ENCODE assay signal across 9 mouse cellular contexts in genomic region chr17:46890843-46891594, GRCm38 (mm10). TPM values are rescaled to one million over a fixed set of nuclear protein-coding genes. Genes with fewer than 3 reads are reported as not detected.
A peak's percentile ranks its signal among the peaks of the same experiment; 100 is the strongest.
DNase-seq lines count a peak whose midpoint lies in the region; ATAC-seq lines count a peak whose summit lies in the region.
"Had no signal": no experiment of that assay in that cellular context is flagged by ENCODE, and none has a peak within 500 bp of the region (broad histone marks: within the 10 kb centered on the region; RNA-seq: fewer than 3 reads in every experiment).

No protein-coding gene starts in this region.

- 2% methylated on average over 61 of the region's 64 CpGs for WGBS in forebrain, embryonic 15.5 days
- 2% methylated on average over 64 of the region's 64 CpGs for WGBS in hindbrain, embryonic 13.5 days
- 2% methylated on average over 64 of the region's 64 CpGs for WGBS in limb, embryonic 11.5 days
- 2% methylated on average over 62 of the region's 64 CpGs for WGBS in midbrain, embryonic 12.5 days
- WGBS in stomach, embryonic 16.5 days, result 1% methylated on average over 64 of the region's 64 CpGs

- peak overlapping the region; percentile 92 for H3K27ac ChIP-seq in forebrain, embryonic 15.5 days (replicated peaks)
- peak overlapping the region; percentile 98 for H3K27ac ChIP-seq in hindbrain, embryonic 13.5 days
- peak overlapping the region; percentile 70 for H3K27ac ChIP-seq in limb, embryonic 11.5 days (replicated peaks; ENCODE audit: low read depth, low read length)
- peak overlapping the region; percentile 82 for H3K27ac ChIP-seq in midbrain, embryonic 12.5 days (replicated peaks)
- H3K27ac ChIP-seq in stomach, embryonic 16.5 days (ENCODE audit: low read length), result peak overlapping the region; percentile 88

- H3K9ac ChIP-seq in forebrain, embryonic 15.5 days (replicated peaks), result peak overlapping the region; percentile 94
- peak overlapping the region; percentile 97 for H3K9ac ChIP-seq in hindbrain, embryonic 13.5 days
- H3K9ac ChIP-seq in limb, embryonic 11.5 days (ENCODE audit: low read length), result peak overlapping the region; percentile 91
- H3K9ac ChIP-seq in midbrain, embryonic 12.5 days (replicated peaks), result peak overlapping the region; percentile 94
- peak overlapping the region; percentile 87 for H3K9ac ChIP-seq in stomach, embryonic 16.5 days (ENCODE audit: low read length)

- peaks cover 2% of the 10 kb centered on the region; the same call in 1 of the 2 replicates for H3K36me3 ChIP-seq in forebrain, embryonic 15.5 days
- peaks cover 5% of the 10 kb centered on the region for H3K36me3 ChIP-seq in hindbrain, embryonic 13.5 days
- H3K36me3 ChIP-seq in limb, embryonic 11.5 days (ENCODE audit: control insufficient read depth, insufficient read depth, low read length), result peaks cover 7% of the 10 kb centered on the region; the same call in 1 of the 2 replicates
- H3K36me3 ChIP-seq in midbrain, embryonic 12.5 days, result peaks cover 9% of the 10 kb centered on the region; the same call in 1 of the 2 replicates
- no peaks in the 10 kb centered on the region; the same call in 1 of the 2 replicates for H3K36me3 ChIP-seq in stomach, embryonic 16.5 days (ENCODE audit: control insufficient read depth, insufficient read depth, low read length)

- peaks cover 43% of the 10 kb centered on the region for H3K4me1 ChIP-seq in forebrain, embryonic 15.5 days
- H3K4me1 ChIP-seq in hindbrain, embryonic 13.5 days (replicated peaks), result peaks cover 36% of the 10 kb centered on the region
- peaks cover 23% of the 10 kb centered on the region for H3K4me1 ChIP-seq in limb, embryonic 11.5 days (ENCODE audit: control insufficient read depth, insufficient read depth, low read length)
- H3K4me1 ChIP-seq in midbrain, embryonic 12.5 days, result peaks cover 33% of the 10 kb centered on the region
- peaks cover 22% of the 10 kb centered on the region for H3K4me1 ChIP-seq in stomach, embryonic 16.5 days (ENCODE audit: control insufficient read depth, insufficient read depth, low read length)

- peak overlapping the region; percentile 94 for H3K4me2 ChIP-seq in forebrain, embryonic 15.5 days (replicated peaks)
- H3K4me2 ChIP-seq in hindbrain, embryonic 13.5 days, result peak overlapping the region; percentile 97
- H3K4me2 ChIP-seq in limb, embryonic 11.5 days (ENCODE audit: low read depth, severe bottlenecking), result peak overlapping the region; percentile 97
- peak overlapping the region; percentile 90 for H3K4me2 ChIP-seq in midbrain, embryonic 12.5 days (replicated peaks)
- peak overlapping the region; percentile 99 for H3K4me2 ChIP-seq in stomach, embryonic 16.5 days (ENCODE audit: low read depth, low read length)

- ATAC-seq in cerebellum, adult (ENCODE audit: insufficient number of reproducible peaks, low FRiP score, low TSS enrichment), result peak; percentile 0; the same call in 1 of the 2 replicates
- no peak; the same call in none of the 2 replicates for ATAC-seq in forebrain, embryonic 15.5 days (replicated peaks)
- ATAC-seq in hindbrain, embryonic 13.5 days (ENCODE audit: low FRiP score), result no peak; the same call in none of the 2 replicates
- 0 out of 2 replicates have a peak, but pooled peaks have one; percentile 9 for ATAC-seq in limb, embryonic 11.5 days (ENCODE audit: insufficient number of reproducible peaks, low FRiP score, low TSS enrichment, low read depth)
- peak; percentile 28; the same call in 1 of the 2 replicates for ATAC-seq in midbrain, embryonic 12.5 days (ENCODE audit: low FRiP score, low read depth)
- ATAC-seq in stomach, embryonic 16.5 days (ENCODE audit: insufficient read depth, low FRiP score), result peak; percentile 3; the same call in 1 of the 2 replicates

- H3K9me3 ChIP-seq in forebrain, embryonic 15.5 days, result no peaks in the 10 kb centered on the region
- no peaks in the 10 kb centered on the region for H3K9me3 ChIP-seq in hindbrain, embryonic 13.5 days
- H3K9me3 ChIP-seq in limb, embryonic 11.5 days (ENCODE audit: control insufficient read depth, low read length), result no peaks in the 10 kb centered on the region
- no peaks in the 10 kb centered on the region for H3K9me3 ChIP-seq in midbrain, embryonic 12.5 days
- H3K9me3 ChIP-seq in stomach, embryonic 16.5 days (replicated peaks; ENCODE audit: control insufficient read depth, low read length), result no peaks in the 10 kb centered on the region

- peak overlapping the region; percentile 91 for H3K4me3 ChIP-seq in forebrain, embryonic 15.5 days
- H3K4me3 ChIP-seq in hindbrain, embryonic 13.5 days, result peak overlapping the region; percentile 95
- H3K4me3 ChIP-seq in limb, embryonic 11.5 days (ENCODE audit: low read depth, low read length), result peak overlapping the region; percentile 92
- peak overlapping the region; percentile 81 for H3K4me3 ChIP-seq in midbrain, embryonic 12.5 days
- H3K4me3 ChIP-seq in stomach, embryonic 16.5 days (replicated peaks; ENCODE audit: low read length), result peak overlapping the region; percentile 59

- H3K27me3 ChIP-seq in forebrain, embryonic 15.5 days, result no peaks in the 10 kb centered on the region
- no peaks in the 10 kb centered on the region for H3K27me3 ChIP-seq in hindbrain, embryonic 13.5 days
- H3K27me3 ChIP-seq in limb, embryonic 11.5 days (ENCODE audit: control insufficient read depth, insufficient read depth, low read length), result no peaks in the 10 kb centered on the region
- H3K27me3 ChIP-seq in midbrain, embryonic 12.5 days, result no peaks in the 10 kb centered on the region
- H3K27me3 ChIP-seq in stomach, embryonic 16.5 days (ENCODE audit: control insufficient read depth, insufficient read depth, low read length), result no peaks in the 10 kb centered on the region

- DNase-seq in kidney, adult 18-20 months, result peak; percentile 62
- DNase-seq in kidney, adult 9 months, result no peak
- DNase-seq in limb, embryonic 11.5 days (ENCODE audit: low spot score), result peak; percentile 51

RNA-seq across cellular contexts. Expression of gene Tbcc, which starts 0.5 kb away (rescaled TPM):
- 65.9 and 68.6 TPM in 2 replicates for polyA plus RNA-seq in forebrain, embryonic 15.5 days (2015; fragmentation: Nextera tagmentation; extraction: Ambion mirVana)
- 58.7 and 63.7 TPM in 2 replicates for polyA plus RNA-seq in hindbrain, embryonic 13.5 days (2015; fragmentation: Nextera tagmentation; extraction: Ambion mirVana)
- polyA plus RNA-seq in limb, embryonic 11.5 days (2014; fragmentation: Nextera tagmentation; extraction: Ambion mirVana), result 73.0 and 73.3 TPM in 2 replicates
- 68.4 and 75.1 TPM in 2 replicates for polyA plus RNA-seq in midbrain, embryonic 12.5 days (2016; fragmentation: Nextera tagmentation; extraction: Ambion mirVana)
- 25.8 and 34.8 TPM in 2 replicates for polyA plus RNA-seq in stomach, embryonic 16.5 days (2015; fragmentation: Nextera tagmentation; extraction: Ambion mirVana)

RNA-seq across cellular contexts. Expression of gene Prph2, which starts 19.2 kb away (rescaled TPM):
- polyA plus RNA-seq in forebrain, embryonic 15.5 days (2015; fragmentation: Nextera tagmentation; extraction: Ambion mirVana), result not detected in 2 replicates
- not detected in 2 replicates for polyA plus RNA-seq in hindbrain, embryonic 13.5 days (2015; fragmentation: Nextera tagmentation; extraction: Ambion mirVana)
- not detected in 2 replicates for polyA plus RNA-seq in limb, embryonic 11.5 days (2014; fragmentation: Nextera tagmentation; extraction: Ambion mirVana)
- not detected in 2 replicates for polyA plus RNA-seq in midbrain, embryonic 12.5 days (2016; fragmentation: Nextera tagmentation; extraction: Ambion mirVana)
- not detected in 2 replicates for polyA plus RNA-seq in stomach, embryonic 16.5 days (2015; fragmentation: Nextera tagmentation; extraction: Ambion mirVana)
- polyA plus RNA-seq: gonadal fat pad, adult 2 months had no signal

RNA-seq across cellular contexts. Expression of gene Bicral, which starts 32.7 kb away (rescaled TPM):
- polyA plus RNA-seq in forebrain, embryonic 15.5 days (2015; fragmentation: Nextera tagmentation; extraction: Ambion mirVana), result 8.9 and 9.2 TPM in 2 replicates
- 5.9 and 7.8 TPM in 2 replicates for polyA plus RNA-seq in hindbrain, embryonic 13.5 days (2015; fragmentation: Nextera tagmentation; extraction: Ambion mirVana)
- 4.6 and 5.9 TPM in 2 replicates for polyA plus RNA-seq in limb, embryonic 11.5 days (2014; fragmentation: Nextera tagmentation; extraction: Ambion mirVana)
- 7.8 and 7.9 TPM in 2 replicates for polyA plus RNA-seq in midbrain, embryonic 12.5 days (2016; fragmentation: Nextera tagmentation; extraction: Ambion mirVana)
- 3.4 and 4.0 TPM in 2 replicates for polyA plus RNA-seq in stomach, embryonic 16.5 days (2015; fragmentation: Nextera tagmentation; extraction: Ambion mirVana)

Comparison
In these comparisons a context has a peak if more than half of its experiments do, and no peak if none do; other contexts are left out.
1. ATAC-seq: peak in cerebellum, adult (single experiment), limb, embryonic 11.5 days (single experiment), midbrain, embryonic 12.5 days (single experiment) and stomach, embryonic 16.5 days (single experiment); none in forebrain, embryonic 15.5 days (single experiment) and hindbrain, embryonic 13.5 days (single experiment).
2. Peak in every context shown above with its lines, with median percentiles within 50 percentile points of each other: H3K27ac ChIP-seq, H3K4me2 ChIP-seq, H3K4me3 ChIP-seq and H3K9ac ChIP-seq.